Mouse (Mus musculus): ENCODE measurements around the gene Setd3. TPM values are rescaled to one million over a fixed set of nuclear protein-coding genes. Genes with fewer than 3 reads are reported as not detected.

The Setd3 gene
- polyA plus RNA-seq, 1 experiment from 2014 or later, result 77.7 TPM

DNA sequence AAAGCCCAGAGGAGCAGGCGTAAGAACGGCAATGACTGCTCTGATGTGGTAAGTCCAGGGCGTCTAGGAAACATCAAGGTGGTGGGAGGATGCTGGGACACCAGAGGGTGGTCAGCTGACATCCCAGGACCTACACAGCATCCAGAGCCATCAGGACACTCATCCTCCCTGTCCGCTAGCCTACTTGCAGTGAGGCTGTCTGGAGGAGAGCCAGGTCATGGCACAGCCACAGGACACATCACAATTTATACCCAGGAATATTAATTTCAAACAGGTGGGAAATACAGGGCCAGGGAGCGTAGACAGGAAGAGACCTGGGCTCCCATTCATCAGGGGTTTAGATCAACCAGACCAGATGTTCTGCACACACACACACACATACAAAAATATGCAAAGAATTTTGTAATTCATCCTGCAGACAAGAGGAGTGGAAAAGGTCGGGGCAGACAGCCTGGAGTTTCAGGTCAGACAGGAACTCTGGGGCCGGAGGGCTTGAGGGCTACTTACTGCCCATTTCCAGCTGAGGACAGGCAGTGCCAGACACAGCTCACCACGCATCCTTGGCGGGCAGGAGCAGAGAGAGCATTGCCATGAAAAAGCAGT, 114.6 kb downstream of the Setd3 start:
- Histone ChIP-seq H3K9ac (ENCODE audit: low read depth, low read length) (no peak overlapping the region), H3K27me3 (ENCODE audit: control insufficient read depth, insufficient read depth, low read length) (no peaks in the 10 kb centered on the region), H3K9me3 (ENCODE audit: control insufficient read depth, low read length) (no peaks in the 10 kb centered on the region), H3K27ac (ENCODE audit: low read depth, low read length) (no peak overlapping the region), H3K4me1 (ENCODE audit: control insufficient read depth, insufficient read depth, low read length) (no peaks in the 10 kb centered on the region; the same call in 1 of the 2 replicates), H3K4me3 (ENCODE audit: low read length) (no peak overlapping the region), H3K4me2 (replicated peaks; ENCODE audit: low read depth, low read length) (no peak overlapping the region), H3K36me3 (ENCODE audit: control insufficient read depth, insufficient read depth, low read length) (no peaks in the 10 kb centered on the region)
- no peak for ATAC-seq (ENCODE audit: low FRiP score, low TSS enrichment)
- WGBS, result 42% methylated on average over 9 of the region's 9 CpGs

DNA sequence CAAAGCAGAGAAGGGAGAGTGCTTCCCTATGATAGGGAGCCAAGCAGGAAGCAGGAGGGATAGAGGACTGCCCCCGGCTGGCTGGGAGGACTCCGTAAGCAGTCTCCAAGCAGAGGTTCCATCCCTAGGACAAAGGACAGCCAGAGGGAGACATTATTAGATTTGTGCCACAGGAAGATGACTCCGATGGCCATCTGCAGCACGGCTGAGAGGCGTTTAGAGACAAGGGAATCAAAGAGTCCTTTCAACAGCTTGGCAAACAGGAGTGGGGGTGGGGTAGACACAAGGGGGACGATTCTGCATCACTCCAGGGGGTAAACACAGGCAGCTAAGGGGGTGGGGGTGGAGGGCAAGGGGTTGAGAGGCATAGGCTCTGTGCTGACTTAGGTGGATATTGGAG, 115.1 kb downstream of the Setd3 start:
- Histone ChIP-seq H3K27ac (ENCODE audit: low read depth, low read length) (no peak overlapping the region), H3K4me1 (ENCODE audit: control insufficient read depth, insufficient read depth, low read length) (no peaks in the 10 kb centered on the region; the same call in 1 of the 2 replicates), H3K27me3 (ENCODE audit: control insufficient read depth, insufficient read depth, low read length) (no peaks in the 10 kb centered on the region), H3K4me2 (replicated peaks; ENCODE audit: low read depth, low read length) (no peak overlapping the region), H3K4me3 (ENCODE audit: low read length) (no peak overlapping the region), H3K9ac (ENCODE audit: low read depth, low read length) (no peak overlapping the region), H3K9me3 (ENCODE audit: control insufficient read depth, low read length) (no peaks in the 10 kb centered on the region), H3K36me3 (ENCODE audit: control insufficient read depth, insufficient read depth, low read length) (no peaks in the 10 kb centered on the region)
- 52% methylated on average over 6 of the region's 6 CpGs for WGBS
- no peak for ATAC-seq (ENCODE audit: low FRiP score, low TSS enrichment)

DNA sequence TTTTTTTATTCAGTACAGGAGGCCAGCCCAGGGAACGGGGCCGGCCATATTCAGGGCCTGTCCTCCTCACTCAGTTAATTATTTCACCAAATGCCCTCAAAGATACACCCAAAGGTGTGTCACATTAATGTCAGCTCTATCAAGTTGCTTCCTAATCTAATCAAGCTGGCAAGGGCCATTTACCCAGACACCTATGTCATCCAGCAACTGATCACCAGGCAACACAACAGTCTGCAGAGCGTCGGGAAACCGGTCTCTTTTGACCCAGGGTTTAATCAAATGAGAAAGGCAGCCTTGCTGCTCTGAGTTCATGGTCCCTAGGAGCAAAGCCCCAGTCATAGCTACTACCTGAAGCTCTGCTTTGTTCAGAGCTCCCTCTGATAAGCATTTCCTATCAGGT, 117.0 kb downstream of the Setd3 start:
- Histone ChIP-seq H3K4me3 (ENCODE audit: low read length) (no peak overlapping the region), H3K9ac (ENCODE audit: low read depth, low read length) (no peak overlapping the region), H3K9me3 (ENCODE audit: control insufficient read depth, low read length) (no peaks in the 10 kb centered on the region; the same call in 1 of the 2 replicates), H3K36me3 (ENCODE audit: control insufficient read depth, insufficient read depth, low read length) (no peaks in the 10 kb centered on the region), H3K4me1 (ENCODE audit: control insufficient read depth, insufficient read depth, low read length) (no peaks in the 10 kb centered on the region; the same call in 1 of the 2 replicates), H3K4me2 (replicated peaks; ENCODE audit: low read depth, low read length) (no peak overlapping the region), H3K27me3 (ENCODE audit: control insufficient read depth, insufficient read depth, low read length) (no peaks in the 10 kb centered on the region), H3K27ac (ENCODE audit: low read depth, low read length) (no peak overlapping the region)
- ATAC-seq (ENCODE audit: low FRiP score, low TSS enrichment), result no peak
- 58% methylated on average over 5 of the region's 5 CpGs for WGBS

DNA sequence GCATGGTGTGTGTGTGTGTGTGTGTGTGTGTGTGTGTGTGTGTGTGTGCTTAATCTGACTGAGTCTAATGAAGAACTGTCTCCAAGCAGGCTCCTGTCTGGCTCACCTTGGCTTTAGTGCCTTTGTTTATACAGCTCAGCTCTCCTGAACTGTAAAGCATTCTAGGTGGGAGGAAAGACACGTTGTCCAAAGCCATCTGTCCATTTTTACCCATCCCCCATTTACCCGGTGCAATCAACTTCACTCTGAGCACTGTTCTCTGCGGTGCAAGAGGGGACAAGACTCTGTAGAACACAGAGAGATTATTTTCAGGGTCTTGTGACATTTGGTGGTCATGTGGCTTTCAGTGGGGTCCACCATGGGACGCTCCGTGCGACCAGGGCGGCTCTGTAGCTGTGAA, 117.5 kb downstream of the Setd3 start:
- Histone ChIP-seq H3K4me2 (replicated peaks; ENCODE audit: low read depth, low read length) (no peak overlapping the region), H3K4me1 (ENCODE audit: control insufficient read depth, insufficient read depth, low read length) (no peaks in the 10 kb centered on the region; the same call in 1 of the 2 replicates), H3K9me3 (ENCODE audit: control insufficient read depth, low read length) (no peaks in the 10 kb centered on the region; the same call in 1 of the 2 replicates), H3K4me3 (ENCODE audit: low read length) (no peak overlapping the region), H3K9ac (ENCODE audit: low read depth, low read length) (no peak overlapping the region), H3K36me3 (ENCODE audit: control insufficient read depth, insufficient read depth, low read length) (no peaks in the 10 kb centered on the region), H3K27me3 (ENCODE audit: control insufficient read depth, insufficient read depth, low read length) (no peaks in the 10 kb centered on the region), H3K27ac (ENCODE audit: low read depth, low read length) (no peak overlapping the region)
- no peak for ATAC-seq (ENCODE audit: low FRiP score, low TSS enrichment)
- 60% methylated on average over 7 of the region's 7 CpGs for WGBS

Other genes starting within 250 kb of the Setd3 start
- 3.5 and 5.3 TPM in 2 replicates for gene Bcl11b, start 175.7 kb downstream of the Setd3 start, polyA plus RNA-seq (2014; fragmentation: Nextera tagmentation; extraction: Ambion mirVana)
- gene Ccnk, start 265 bp upstream of the Setd3 start, polyA plus RNA-seq (2014; fragmentation: Nextera tagmentation; extraction: Ambion mirVana), result 6.9 and 8.1 TPM in 2 replicates
- gene Ccdc85c, start 96.1 kb upstream of the Setd3 start, polyA plus RNA-seq (2014; fragmentation: Nextera tagmentation; extraction: Ambion mirVana), result 9.9 and 11.0 TPM in 2 replicates
- gene Hhipl1, start 127.0 kb upstream of the Setd3 start, polyA plus RNA-seq (2014; fragmentation: Nextera tagmentation; extraction: Ambion mirVana), result 0.27 and 0.61 TPM in 2 replicates
- gene Cyp46a1, start 155.1 kb upstream of the Setd3 start, polyA plus RNA-seq (2014; fragmentation: Nextera tagmentation; extraction: Ambion mirVana), result 4.7 and 5.8 TPM in 2 replicates
- 31.3 and 56.5 TPM in 2 replicates for gene Eml1, start 191.6 kb upstream of the Setd3 start, polyA plus RNA-seq (2014; fragmentation: Nextera tagmentation; extraction: Ambion mirVana)

Data from kidney, embryonic 14.5 days (tissue).